Mouse (Mus musculus): Measurements from ENCODE around the gene Upp2. TPM values are rescaled to one million over a fixed set of nuclear protein-coding genes. Genes with fewer than 3 reads are reported as not detected.

Gene Upp2
- polyA plus RNA-seq, 1 experiment: 3.5 TPM

GRCm38 (mm10) chr2:58548943-58549342 lies 18.2 kb upstream of the Upp2 start:
- Histone ChIP-seq H3K4me1 (ENCODE audit: control insufficient read depth, insufficient read depth, low read length) (peaks cover 19% of the 10 kb centered on the region), H3K4me3 (ENCODE audit: insufficient read depth, low read length) (no peak overlapping the region), H3K27ac (ENCODE audit: insufficient read depth, low read depth, low read length) (no peak overlapping the region)
- TF ChIP-seq CTCF (IDR thresholded peaks at IDR 0.05; ENCODE audit: low read depth, low read length): no peak
- TF ChIP-seq POLR2A (IDR thresholded peaks at IDR 0.05; ENCODE audit: borderline replicate concordance, low read depth, low read length): no peak

DNA sequence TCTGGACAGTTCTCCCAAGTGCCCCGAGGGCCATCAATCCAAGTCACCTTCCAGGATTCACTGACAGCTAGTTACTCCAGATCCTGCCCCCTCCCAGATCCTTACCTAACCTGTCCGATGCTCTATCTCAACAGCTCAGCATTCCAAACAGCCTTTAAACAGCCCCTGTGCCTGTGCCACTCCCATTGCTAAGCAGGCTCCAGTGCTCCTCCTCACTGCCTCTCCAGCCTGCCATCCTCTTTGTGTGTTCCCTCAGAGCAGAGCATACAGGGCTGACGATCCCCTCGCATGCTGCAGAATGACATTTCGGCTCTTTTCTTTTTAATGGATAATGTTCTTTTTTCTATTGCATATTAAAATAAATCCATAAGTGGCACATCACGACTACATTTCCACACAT lies 17.1 kb upstream of the Upp2 start:
- Histone ChIP-seq H3K4me3 (ENCODE audit: insufficient read depth, low read length) (no peak overlapping the region), H3K27ac (ENCODE audit: insufficient read depth, low read depth, low read length) (no peak overlapping the region), H3K4me1 (ENCODE audit: control insufficient read depth, insufficient read depth, low read length) (peaks cover 13% of the 10 kb centered on the region)
- TF ChIP-seq CTCF (IDR thresholded peaks at IDR 0.05; ENCODE audit: low read depth, low read length): no peak
- TF ChIP-seq POLR2A (IDR thresholded peaks at IDR 0.05; ENCODE audit: borderline replicate concordance, low read depth, low read length): no peak

- no peak overlapping the region for H3K27ac ChIP-seq (ENCODE audit: insufficient read depth, low read depth, low read length)
- H3K4me1 ChIP-seq (ENCODE audit: control insufficient read depth, insufficient read depth, low read length): peaks cover 11% of the 10 kb centered on the region
- TF ChIP-seq POLR2A (IDR thresholded peaks at IDR 0.05; ENCODE audit: borderline replicate concordance, low read depth, low read length): no peak
- TF ChIP-seq CTCF (IDR thresholded peaks at IDR 0.05; ENCODE audit: low read depth, low read length): no peak
- H3K4me3 ChIP-seq (ENCODE audit: insufficient read depth, low read length): no peak overlapping the region
Observed at GRCm38 (mm10) chr2:58550488-58550887, 16.6 kb upstream of the Upp2 start.

DNA sequence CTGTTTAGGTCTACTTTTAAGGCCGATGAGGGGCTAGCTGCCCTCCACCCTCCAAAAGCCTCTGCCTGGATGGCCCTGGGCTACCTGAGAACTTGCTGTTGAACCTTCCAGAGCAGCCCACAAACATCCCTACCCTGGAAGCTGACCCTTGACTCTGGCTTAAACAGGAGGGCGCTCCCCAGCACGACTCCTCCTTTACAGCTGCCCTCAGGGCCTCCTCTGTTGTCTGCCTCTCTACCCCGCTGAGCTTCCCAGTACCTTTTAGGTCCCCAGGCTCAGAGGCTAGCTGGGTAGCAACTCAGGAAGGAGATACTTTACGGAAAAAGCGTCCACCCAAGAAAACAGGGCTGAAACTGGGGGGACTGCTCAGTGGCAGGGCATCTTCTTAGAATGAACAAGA lies 15.2 kb upstream of the Upp2 start:
- Histone ChIP-seq H3K27ac (ENCODE audit: insufficient read depth, low read depth, low read length) (no peak overlapping the region), H3K4me1 (ENCODE audit: control insufficient read depth, insufficient read depth, low read length) (peaks cover 5% of the 10 kb centered on the region), H3K4me3 (ENCODE audit: insufficient read depth, low read length) (no peak overlapping the region)
- TF ChIP-seq POLR2A (IDR thresholded peaks at IDR 0.05; ENCODE audit: borderline replicate concordance, low read depth, low read length) (no peak), CTCF (IDR thresholded peaks at IDR 0.05; ENCODE audit: low read depth, low read length) (no peak)

- H3K27ac ChIP-seq (ENCODE audit: insufficient read depth, low read depth, low read length): no peak overlapping the region
Observed at GRCm38 (mm10) chr2:58552296-58552695, 14.8 kb upstream of the Upp2 start.

DNA sequence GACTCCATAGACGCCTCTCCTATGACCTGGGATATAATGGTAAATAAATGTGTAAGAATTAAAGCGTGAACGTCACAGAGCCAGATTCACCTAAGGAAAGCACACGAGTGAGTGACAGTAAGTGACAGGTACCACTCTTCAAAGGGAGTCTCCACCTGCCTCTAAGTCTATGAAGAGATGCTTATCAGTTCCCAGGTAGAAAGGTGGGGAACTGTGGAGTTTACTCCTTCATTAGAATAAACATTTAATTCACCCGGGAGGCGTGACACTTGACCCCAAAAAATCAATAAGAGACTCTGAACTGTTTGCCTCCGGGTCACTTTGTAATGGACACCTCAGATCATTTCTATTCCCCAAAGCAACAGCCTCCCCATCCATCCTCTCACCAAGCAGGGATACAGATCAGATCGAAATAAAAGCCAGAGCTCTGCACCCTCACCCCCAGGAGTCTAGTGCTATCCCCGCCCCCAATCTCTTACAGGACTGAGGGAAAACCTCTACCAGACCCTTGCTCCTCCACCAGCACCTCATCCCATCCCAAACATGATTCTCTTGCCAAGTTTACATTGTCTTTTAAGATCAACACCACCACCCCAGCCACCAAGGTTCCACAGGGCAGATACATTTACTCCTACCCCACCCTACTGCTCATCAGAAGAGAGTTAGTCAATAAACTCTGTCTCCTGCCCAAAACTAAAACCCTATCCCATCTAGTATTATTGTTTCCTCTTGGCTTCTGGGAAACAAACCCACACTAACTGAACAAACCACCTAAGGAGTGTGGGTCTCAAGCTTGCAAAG lies 9.9 kb upstream of the Upp2 start:
- TF ChIP-seq POLR2A (IDR thresholded peaks at IDR 0.05; ENCODE audit: borderline replicate concordance, low read depth, low read length): no peak
- TF ChIP-seq CTCF (IDR thresholded peaks at IDR 0.05; ENCODE audit: low read depth, low read length): no peak
- H3K27ac ChIP-seq (ENCODE audit: insufficient read depth, low read depth, low read length): no peak overlapping the region
- H3K4me1 ChIP-seq (ENCODE audit: control insufficient read depth, insufficient read depth, low read length): peaks cover 5% of the 10 kb centered on the region
- H3K4me3 ChIP-seq (ENCODE audit: insufficient read depth, low read length): no peak overlapping the region

More at GRCm38 (mm10) chr2:58552296-58552695, 14.8 kb upstream of the Upp2 start:
- Histone ChIP-seq H3K4me1 (ENCODE audit: control insufficient read depth, insufficient read depth, low read length) (peaks cover 5% of the 10 kb centered on the region), H3K4me3 (ENCODE audit: insufficient read depth, low read length) (no peak overlapping the region)
- TF ChIP-seq POLR2A (IDR thresholded peaks at IDR 0.05; ENCODE audit: borderline replicate concordance, low read depth, low read length) (no peak), CTCF (IDR thresholded peaks at IDR 0.05; ENCODE audit: low read depth, low read length) (no peak)

- peaks cover 12% of the 10 kb centered on the region for H3K4me1 ChIP-seq (ENCODE audit: control insufficient read depth, insufficient read depth, low read length)
- TF ChIP-seq CTCF (IDR thresholded peaks at IDR 0.05; ENCODE audit: low read depth, low read length) (no peak), POLR2A (IDR thresholded peaks at IDR 0.05; ENCODE audit: borderline replicate concordance, low read depth, low read length) (no peak)
Observed at GRCm38 (mm10) chr2:58562137-58562536, 5.0 kb upstream of the Upp2 start.

GRCm38 (mm10) chr2:58565267-58565666 lies 1.8 kb upstream of the Upp2 start:
- Histone ChIP-seq H3K4me3 (ENCODE audit: insufficient read depth, low read length) (no peak overlapping the region), H3K27ac (ENCODE audit: insufficient read depth, low read depth, low read length) (no peak overlapping the region), H3K4me1 (ENCODE audit: control insufficient read depth, insufficient read depth, low read length) (peaks cover 24% of the 10 kb centered on the region)
- TF ChIP-seq POLR2A (IDR thresholded peaks at IDR 0.05; ENCODE audit: borderline replicate concordance, low read depth, low read length): no peak
- no peak for TF ChIP-seq CTCF (IDR thresholded peaks at IDR 0.05; ENCODE audit: low read depth, low read length)

More at GRCm38 (mm10) chr2:58562137-58562536, 5.0 kb upstream of the Upp2 start:
- H3K4me3 ChIP-seq (ENCODE audit: insufficient read depth, low read length): no peak overlapping the region
- no peak overlapping the region for H3K27ac ChIP-seq (ENCODE audit: insufficient read depth, low read depth, low read length)

DNA sequence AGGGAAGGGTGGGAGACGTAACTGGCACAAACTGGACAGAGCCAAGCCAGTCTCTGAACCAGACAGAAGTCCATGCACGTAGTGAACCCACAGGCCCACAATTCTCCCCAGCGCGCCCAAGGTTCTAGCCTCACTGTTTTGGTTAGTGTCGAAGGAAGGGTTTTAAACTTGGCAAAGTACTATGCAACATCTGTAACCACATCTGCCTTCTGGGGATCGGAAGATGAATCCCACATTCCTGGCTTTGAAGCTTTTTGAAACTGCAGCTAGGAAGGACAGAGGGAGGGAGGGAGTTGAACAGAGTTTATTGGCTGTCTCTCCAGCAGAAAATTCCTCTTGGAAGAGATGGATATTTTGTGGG lies 1.1 kb upstream of the Upp2 start:
- Histone ChIP-seq H3K4me3 (ENCODE audit: insufficient read depth, low read length) (peak overlapping the region; percentile 96), H3K4me1 (ENCODE audit: control insufficient read depth, insufficient read depth, low read length) (peaks cover 24% of the 10 kb centered on the region), H3K27ac (ENCODE audit: insufficient read depth, low read depth, low read length) (no peak overlapping the region)
- no peak for TF ChIP-seq CTCF (IDR thresholded peaks at IDR 0.05; ENCODE audit: low read depth, low read length)

DNA sequence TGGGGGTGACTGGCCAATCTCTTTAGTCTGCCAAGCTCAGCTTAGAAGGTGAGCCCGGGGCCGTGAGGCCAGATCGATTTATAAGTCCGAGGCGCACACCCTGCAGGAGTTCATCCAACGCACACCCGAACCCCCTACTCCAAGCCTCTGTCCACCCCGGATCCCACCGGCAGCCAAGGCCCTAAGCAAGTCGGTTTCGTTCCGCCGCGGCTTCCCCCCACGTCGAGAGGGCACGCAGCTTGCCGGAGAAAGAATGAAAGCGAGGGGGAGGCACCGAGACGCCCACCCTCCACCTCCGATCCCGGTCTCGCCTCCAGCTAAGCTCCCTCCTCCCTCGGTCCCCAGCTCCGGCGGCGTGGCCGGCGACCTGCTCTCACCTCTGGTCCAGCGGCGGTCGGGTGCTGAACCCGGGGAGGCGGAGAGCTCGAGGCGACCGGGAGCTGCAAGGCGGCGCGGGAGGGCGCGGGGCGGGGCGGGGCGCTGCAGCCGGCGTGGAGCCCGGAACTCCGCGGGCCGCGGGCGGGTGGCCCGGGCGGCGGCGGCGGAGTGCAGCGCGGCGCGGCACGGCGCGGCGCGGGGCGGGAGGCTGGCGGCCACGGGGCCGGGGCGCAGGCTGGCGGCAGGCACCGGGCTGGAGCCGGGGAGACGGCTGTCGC lies 560 bp upstream of the Upp2 start:
- H3K27ac ChIP-seq (ENCODE audit: insufficient read depth, low read depth, low read length): peak overlapping the region; percentile 24
- TF ChIP-seq POLR2A (IDR thresholded peaks at IDR 0.05; ENCODE audit: borderline replicate concordance, low read depth, low read length): no peak
- no peak for TF ChIP-seq CTCF (IDR thresholded peaks at IDR 0.05; ENCODE audit: low read depth, low read length)

More for the DNA sequence above, 560 bp upstream of the Upp2 start:
- Histone ChIP-seq H3K4me1 (ENCODE audit: control insufficient read depth, insufficient read depth, low read length) (peaks cover 24% of the 10 kb centered on the region), H3K4me3 (ENCODE audit: insufficient read depth, low read length) (peak overlapping the region; percentile 96)

Data from bone marrow macrophage, adult 2 months (primary cell).